Mouse (Mus musculus) adrenal gland, postnatal 10 days (tissue): ENCODE measurements at regions not wholly inside any gene's neighbourhood (a gene's known extent, or its start where the extent isn't known, plus 50 kb on each side); places are given as distances from the start of the nearest gene placed in this dataset.

Experiments used
- DNase-seq: peaks from one replicate; pipeline ENCODE4 v3.0.0; 2021; ENCODE audit warnings: mixed read lengths

GRCm38 (mm10) chr14:45056291-45056690, 68.3 kb downstream of the Ptger2 start:
- DNase-seq, result no peak

- no peak for DNase-seq
Observed at GRCm38 (mm10) chr14:45061681-45062080, 73.7 kb downstream of the Ptger2 start.

- DNase-seq, result no peak
Observed at GRCm38 (mm10) chr14:45064498-45064897, 76.5 kb downstream of the Ptger2 start.

GRCm38 (mm10) chr14:45069598-45070212, 81.7 kb downstream of the Ptger2 start:
- DNase-seq, result no peak

DNA sequence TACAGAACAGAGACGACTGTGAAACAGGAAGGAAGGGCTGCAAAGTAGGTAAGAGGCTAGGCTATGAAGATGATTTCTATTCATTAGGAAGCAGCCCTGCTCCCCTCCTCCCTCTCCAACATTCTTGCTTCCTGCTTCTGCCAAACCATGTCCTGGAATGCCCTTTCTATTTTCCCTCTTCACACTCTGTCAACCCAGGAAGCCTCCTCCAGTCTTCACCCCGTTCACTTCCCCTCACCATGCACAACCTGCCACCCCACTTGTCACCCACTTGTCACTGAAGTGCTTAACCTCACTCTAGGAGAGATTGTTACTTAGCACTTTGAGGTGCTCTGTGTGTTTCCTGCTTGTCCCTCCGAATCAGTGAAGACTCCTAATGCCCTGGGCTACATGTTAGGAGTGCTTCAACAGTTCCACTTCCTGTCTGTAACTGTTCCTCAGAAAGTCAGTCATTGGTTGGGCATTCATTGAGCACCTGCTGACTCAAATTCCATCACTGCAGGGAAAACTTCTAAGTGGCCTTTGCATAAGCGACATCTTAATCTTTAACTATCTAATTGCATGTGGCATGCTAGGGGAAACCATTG, 87.0 kb downstream of the Ptger2 start:
- no peak for DNase-seq

DNA sequence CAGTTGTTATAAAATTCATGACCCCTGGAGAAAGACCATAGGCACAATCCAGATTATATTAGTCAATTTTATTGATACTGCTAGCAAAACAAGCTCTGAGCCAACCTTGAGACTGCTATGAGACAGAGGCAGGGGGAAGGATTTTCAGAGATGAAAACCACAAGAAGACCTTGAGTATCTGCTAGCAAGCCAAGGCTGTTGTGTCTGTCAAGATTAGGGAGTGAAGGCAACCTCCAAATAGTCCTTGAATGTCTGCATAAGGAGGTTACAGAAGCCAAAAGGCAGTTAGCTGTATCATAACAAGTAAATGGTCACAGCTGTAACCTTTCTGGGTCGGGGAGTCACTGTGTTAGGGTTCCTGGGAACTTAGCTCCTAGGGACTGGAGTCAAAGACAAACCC, 89.2 kb downstream of the Ptger2 start:
- DNase-seq, result peak; percentile 9

DNA sequence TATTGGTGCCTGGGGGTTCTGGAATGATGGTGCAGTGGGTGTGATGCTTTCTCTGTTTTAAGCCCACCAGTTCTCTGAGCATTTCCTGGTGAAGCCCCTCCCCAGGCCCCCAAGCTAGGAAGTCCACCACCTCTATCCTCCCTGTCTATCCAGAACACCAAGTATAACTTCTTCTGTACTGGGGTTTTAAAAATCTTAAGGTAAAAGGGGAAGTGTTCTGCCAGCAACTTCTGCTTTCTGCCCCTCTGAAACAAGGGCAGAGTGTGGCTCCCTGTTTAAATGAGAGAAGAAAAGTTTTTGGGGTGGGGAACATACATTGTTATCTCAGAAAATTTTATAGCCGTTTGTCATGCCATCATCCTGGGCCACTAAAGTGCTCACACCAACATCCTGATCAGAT, 91.8 kb downstream of the Ptger2 start:
- DNase-seq, result no peak

- DNase-seq, result no peak
Observed at GRCm38 (mm10) chr14:45080231-45080630, 92.2 kb downstream of the Ptger2 start.

GRCm38 (mm10) chr14:45083058-45083457, 95.1 kb downstream of the Ptger2 start:
- no peak for DNase-seq
